In the genomic region with DNA sequence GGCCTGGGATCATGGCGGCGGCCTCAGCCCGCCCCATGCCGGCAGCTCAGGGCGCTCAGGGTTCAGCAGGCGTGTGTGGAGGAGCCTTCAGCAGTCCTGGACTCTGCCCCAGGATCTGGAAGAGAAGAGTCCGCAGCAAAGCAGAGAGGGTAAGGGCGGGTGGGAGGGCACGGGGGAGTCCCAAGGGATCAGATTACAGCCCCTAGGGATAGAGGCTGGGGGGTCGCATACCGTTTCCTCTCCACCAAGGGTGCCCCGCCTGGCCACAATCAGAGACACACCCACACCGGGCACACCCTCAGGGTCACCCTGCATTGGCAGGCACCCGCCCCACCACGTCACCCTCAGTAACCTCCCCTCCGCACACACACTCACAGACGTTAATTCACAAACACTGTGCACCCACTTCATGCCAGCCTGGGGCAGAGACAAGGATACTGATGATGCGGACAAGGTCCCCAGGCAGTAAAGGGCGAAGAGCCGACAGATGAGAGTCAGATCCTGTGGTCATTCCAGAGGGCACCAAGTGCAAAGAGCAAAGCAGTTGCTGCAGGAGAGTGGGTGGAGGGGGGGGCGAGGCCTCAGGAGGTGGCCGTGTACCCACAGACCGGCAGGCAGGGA, we compare ENCODE assay signal across 9 mouse cellular contexts. TPM values are rescaled to one million over a fixed set of nuclear protein-coding genes. Genes with fewer than 3 reads are reported as not detected.
DNase-seq lines count a peak whose midpoint lies in the region; ATAC-seq and TF ChIP-seq lines count a peak whose summit lies in the region.
"Had no signal": no experiment of that assay in that cellular context is flagged by ENCODE, and none has a peak within 500 bp of the region (broad histone marks: within the 10 kb centered on the region; RNA-seq: fewer than 3 reads in every experiment).

No protein-coding gene starts in this region.

- WGBS in heart, embryonic 13.5 days = 34% methylated on average over 23 of the region's 23 CpGs
- 25% methylated on average over 23 of the region's 23 CpGs for WGBS in embryonic facial prominence, embryonic 13.5 days
- WGBS in kidney, adult 2 months = 22% methylated on average over 23 of the region's 23 CpGs

- H3K27me3 ChIP-seq in heart, embryonic 13.5 days (replicated peaks) = peaks cover 31% of the 10 kb centered on the region
- no peaks in the 10 kb centered on the region for H3K27me3 ChIP-seq in embryonic facial prominence, embryonic 13.5 days
- no peaks in the 10 kb centered on the region for H3K27me3 ChIP-seq in kidney, adult 2 months (replicated peaks; ENCODE audit: control insufficient read depth, insufficient read depth, low read length)

- peaks cover 73% of the 10 kb centered on the region for H3K4me1 ChIP-seq in heart, embryonic 13.5 days
- H3K4me1 ChIP-seq in embryonic facial prominence, embryonic 13.5 days = peaks cover 75% of the 10 kb centered on the region
- H3K4me1 ChIP-seq in kidney, adult 2 months (ENCODE audit: control insufficient read depth, insufficient read depth, low read length) = peaks cover 29% of the 10 kb centered on the region

- peak overlapping the region; percentile 60 for H3K9ac ChIP-seq in heart, embryonic 13.5 days
- peak overlapping the region; percentile 63; the same call in 1 of the 2 replicates for H3K9ac ChIP-seq in embryonic facial prominence, embryonic 13.5 days

- 0 out of 2 replicates have a peak overlapping the region, but pooled peaks have one; percentile 32 for H3K27ac ChIP-seq in heart, embryonic 13.5 days (replicated peaks)
- H3K27ac ChIP-seq in embryonic facial prominence, embryonic 13.5 days = peak overlapping the region; percentile 57; the same call in 1 of the 2 replicates
- H3K27ac ChIP-seq in kidney, adult 2 months (ENCODE audit: insufficient read depth, low read depth, low read length) = peak overlapping the region; percentile 99
- H3K27ac ChIP-seq: macrophage had no signal

- H3K9me3 ChIP-seq in heart, embryonic 13.5 days = no peaks in the 10 kb centered on the region
- H3K9me3 ChIP-seq in embryonic facial prominence, embryonic 13.5 days = no peaks in the 10 kb centered on the region

- no peak for TF ChIP-seq CTCF in kidney, adult 2 months (conservative IDR thresholded peaks at IDR 0.05; ENCODE audit: insufficient read depth, insufficient read length, low read depth, low read length)

- DNase-seq in heart, adult 18-20 months = no peak
- peak; percentile 78 for DNase-seq in kidney, adult 2 months
- no peak for DNase-seq in spleen, postnatal 36 days (ENCODE audit: low spot score in 2 of 2)
- DNase-seq in cerebellum, postnatal 10 days = no peak

- TF ChIP-seq POLR2A in kidney, adult 2 months (IDR thresholded peaks at IDR 0.05; ENCODE audit: low read depth, low read length) = no peak

- peak overlapping the region; percentile 54 for H3K4me2 ChIP-seq in heart, embryonic 13.5 days
- H3K4me2 ChIP-seq in embryonic facial prominence, embryonic 13.5 days = peak overlapping the region; percentile 54

- H3K36me3 ChIP-seq in heart, embryonic 13.5 days = no peaks in the 10 kb centered on the region
- no peaks in the 10 kb centered on the region for H3K36me3 ChIP-seq in embryonic facial prominence, embryonic 13.5 days
- H3K36me3 ChIP-seq in kidney, adult 2 months (ENCODE audit: control insufficient read depth, insufficient read depth, low read length) = no peaks in the 10 kb centered on the region

- no peak for ATAC-seq in heart, embryonic 13.5 days (ENCODE audit: extremely low read depth, insufficient number of reproducible peaks, low FRiP score, low TSS enrichment)
- 0 out of 2 replicates have a peak, but pooled peaks have one; percentile 9 for ATAC-seq in embryonic facial prominence, embryonic 13.5 days (ENCODE audit: insufficient number of reproducible peaks, insufficient read depth, low FRiP score, low TSS enrichment, low read depth)
- peak; percentile 38 for ATAC-seq in megakaryocyte progenitor cell, adult 5-6 weeks (replicated peaks; ENCODE audit: poor library complexity)
- no peak for ATAC-seq in CD4-positive, CD25-positive, alpha-beta regulatory T cell, adult 4 months

- H3K4me3 ChIP-seq in heart, embryonic 13.5 days = peak overlapping the region; percentile 6; the same call in 1 of the 2 replicates
- peak overlapping the region; percentile 26 for H3K4me3 ChIP-seq in embryonic facial prominence, embryonic 13.5 days
- H3K4me3 ChIP-seq in kidney, adult 2 months (ENCODE audit: insufficient read depth, low read depth, low read length) = peak overlapping the region; percentile 42

RNA-seq across cellular contexts. Expression of gene Sema3b, which starts 3.9 kb away (rescaled TPM):
- polyA plus RNA-seq in heart, embryonic 13.5 days (2015; fragmentation: Nextera tagmentation; extraction: Ambion mirVana) = 9.9 and 11.8 TPM in 2 replicates
- 10 to 100 TPM; 20.4 to 22.9 TPM for total RNA-seq in heart, adult 18-20 months (2021)
- polyA plus RNA-seq in embryonic facial prominence, embryonic 13.5 days (2015; fragmentation: Nextera tagmentation; extraction: Ambion mirVana) = 8.4 and 8.6 TPM in 2 replicates
- polyA plus RNA-seq in kidney, adult 2 months (2012; rRNA removed) = 63.3 and 78.8 TPM in 2 replicates
- not detected in 2 replicates for total RNA-seq in megakaryocyte progenitor cell, adult 5-6 weeks (2015)
- not detected in 2 replicates for total RNA-seq in megakaryocyte progenitor cell, adult 5-6 weeks (2017)
- polyA plus RNA-seq in CD4-positive, CD25-positive, alpha-beta regulatory T cell, adult 4 months (2017; shearing (Covaris generic)) = not detected
- polyA plus RNA-seq: macrophage had no signal

RNA-seq across cellular contexts. Expression of gene Ifrd2, which starts 17.7 kb away (rescaled TPM):
- polyA plus RNA-seq in heart, embryonic 13.5 days (2015; fragmentation: Nextera tagmentation; extraction: Ambion mirVana) = 35.7 and 41.3 TPM in 2 replicates
- total RNA-seq in heart, adult 18-20 months (2021) = 10 to 100 TPM; 48.5 to 48.8 TPM
- polyA plus RNA-seq in embryonic facial prominence, embryonic 13.5 days (2015; fragmentation: Nextera tagmentation; extraction: Ambion mirVana) = 39.3 and 54.2 TPM in 2 replicates
- 50.5 and 57.8 TPM in 2 replicates for polyA plus RNA-seq in kidney, adult 2 months (2012; rRNA removed)
- 68.0 and 93.4 TPM in 2 replicates for total RNA-seq in megakaryocyte progenitor cell, adult 5-6 weeks (2015)
- total RNA-seq in megakaryocyte progenitor cell, adult 5-6 weeks (2017) = 31.5 and 72.4 TPM in 2 replicates
- 10 to 100 TPM; 30.1 to 36.2 TPM for polyA plus RNA-seq in CD4-positive, CD25-positive, alpha-beta regulatory T cell, adult 4 months (2017; shearing (Covaris generic))

RNA-seq across cellular contexts. Expression of gene Hyal3, which starts 24.5 kb away (rescaled TPM):
- polyA plus RNA-seq in heart, embryonic 13.5 days (2015; fragmentation: Nextera tagmentation; extraction: Ambion mirVana) = 0.48 and 0.68 TPM in 2 replicates
- total RNA-seq in heart, adult 18-20 months (2021) = under 1 TPM; 0.28 to 0.37 TPM
- 1.6 and 2.8 TPM in 2 replicates for polyA plus RNA-seq in embryonic facial prominence, embryonic 13.5 days (2015; fragmentation: Nextera tagmentation; extraction: Ambion mirVana)
- 1.6 and 2.1 TPM in 2 replicates for polyA plus RNA-seq in kidney, adult 2 months (2012; rRNA removed)
- 1.4 and 1.7 TPM in 2 replicates for total RNA-seq in megakaryocyte progenitor cell, adult 5-6 weeks (2015)
- total RNA-seq in megakaryocyte progenitor cell, adult 5-6 weeks (2017) = 0.58 TPM in 1 of 2 replicates, not detected in the other
- polyA plus RNA-seq in CD4-positive, CD25-positive, alpha-beta regulatory T cell, adult 4 months (2017; shearing (Covaris generic)) = 1 to 10 TPM in 1 of 2 experiments, under 1 TPM in 1; 0.90 to 1.4 TPM

RNA-seq across cellular contexts. Expression of gene Naa80, which starts 26.5 kb away (rescaled TPM):
- 13.9 and 14.6 TPM in 2 replicates for polyA plus RNA-seq in heart, embryonic 13.5 days (2015; fragmentation: Nextera tagmentation; extraction: Ambion mirVana)
- 10 to 100 TPM; 16.1 to 20.1 TPM for total RNA-seq in heart, adult 18-20 months (2021)
- 21.8 and 22.5 TPM in 2 replicates for polyA plus RNA-seq in embryonic facial prominence, embryonic 13.5 days (2015; fragmentation: Nextera tagmentation; extraction: Ambion mirVana)
- 43.0 and 62.8 TPM in 2 replicates for polyA plus RNA-seq in kidney, adult 2 months (2012; rRNA removed)
- total RNA-seq in megakaryocyte progenitor cell, adult 5-6 weeks (2015) = 9.3 and 15.4 TPM in 2 replicates
- 9.3 and 10.4 TPM in 2 replicates for total RNA-seq in megakaryocyte progenitor cell, adult 5-6 weeks (2017)
- polyA plus RNA-seq in CD4-positive, CD25-positive, alpha-beta regulatory T cell, adult 4 months (2017; shearing (Covaris generic)) = 10 to 100 TPM; 25.4 to 34.9 TPM

RNA-seq across cellular contexts. Expression of gene Hyal1, which starts 28.4 kb away (rescaled TPM):
- 6.3 and 7.5 TPM in 2 replicates for polyA plus RNA-seq in heart, embryonic 13.5 days (2015; fragmentation: Nextera tagmentation; extraction: Ambion mirVana)
- 1 to 10 TPM; 3.4 to 5.1 TPM for total RNA-seq in heart, adult 18-20 months (2021)
- polyA plus RNA-seq in embryonic facial prominence, embryonic 13.5 days (2015; fragmentation: Nextera tagmentation; extraction: Ambion mirVana) = 13.8 and 15.0 TPM in 2 replicates
- polyA plus RNA-seq in kidney, adult 2 months (2012; rRNA removed) = 8.1 and 9.4 TPM in 2 replicates
- 0.44 and 0.54 TPM in 2 replicates for total RNA-seq in megakaryocyte progenitor cell, adult 5-6 weeks (2015)
- 0.54 and 1.1 TPM in 2 replicates for total RNA-seq in megakaryocyte progenitor cell, adult 5-6 weeks (2017)
- polyA plus RNA-seq in CD4-positive, CD25-positive, alpha-beta regulatory T cell, adult 4 months (2017; shearing (Covaris generic)) = 1 to 10 TPM; 6.7 to 7.9 TPM

Comparison
In these comparisons a context has a peak if more than half of its experiments do, and no peak if none do; other contexts are left out.
1. ATAC-seq: peak in embryonic facial prominence, embryonic 13.5 days (single experiment) and megakaryocyte progenitor cell, adult 5-6 weeks (single experiment); none in heart, embryonic 13.5 days (single experiment) and CD4-positive, CD25-positive, alpha-beta regulatory T cell, adult 4 months (single experiment).
2. H3K27ac ChIP-seq: peak in every context shown above with its lines; median percentile 99 in kidney, adult 2 months; 57 in embryonic facial prominence, embryonic 13.5 days; 32 in heart, embryonic 13.5 days.
3. Peak in every context shown above with its lines, with median percentiles within 50 percentile points of each other: H3K4me3 ChIP-seq.